Mouse (Mus musculus): ENCODE data around the gene C2.
A peak's percentile ranks its signal among the peaks of the same experiment; 100 is the strongest.

The C2 gene

GRCm38 (mm10) chr17:34879336-34879879, 18.7 kb downstream of the C2 start, which contains the start of gene Zbtb12:
Gene Zbtb12, plus strand, starts transcription at chr17:34879483.
- H3K36me3 ChIP-seq (ENCODE audit: control insufficient read depth, insufficient read depth, low read length, poor library complexity, severe bottlenecking): no peaks in the 10 kb centered on the region
- DNase-seq (ENCODE audit: low read depth, low spot score): peak; percentile 30
- H3K27me3 ChIP-seq (ENCODE audit: control insufficient read depth, insufficient read depth, low read length, poor library complexity, severe bottlenecking): no peaks in the 10 kb centered on the region

GRCm38 (mm10) chr17:34874321-34874720, 23.7 kb downstream of the C2 start:
- no peak for DNase-seq (ENCODE audit: low read depth, low spot score)
- Histone ChIP-seq H3K27me3 (ENCODE audit: control insufficient read depth, insufficient read depth, low read length, poor library complexity, severe bottlenecking) (no peaks in the 10 kb centered on the region), H3K36me3 (ENCODE audit: control insufficient read depth, insufficient read depth, low read length, poor library complexity, severe bottlenecking) (no peaks in the 10 kb centered on the region)

GRCm38 (mm10) chr17:34865981-34866380, 32.1 kb downstream of the C2 start:
- Histone ChIP-seq H3K27me3 (ENCODE audit: control insufficient read depth, insufficient read depth, low read length, poor library complexity, severe bottlenecking) (no peaks in the 10 kb centered on the region), H3K36me3 (ENCODE audit: control insufficient read depth, insufficient read depth, low read length, poor library complexity, severe bottlenecking) (no peaks in the 10 kb centered on the region)
- DNase-seq (ENCODE audit: low read depth, low spot score): no peak

- DNase-seq (ENCODE audit: low read depth, low spot score): no peak
- Histone ChIP-seq H3K27me3 (ENCODE audit: control insufficient read depth, insufficient read depth, low read length, poor library complexity, severe bottlenecking) (no peaks in the 10 kb centered on the region), H3K36me3 (ENCODE audit: control insufficient read depth, insufficient read depth, low read length, poor library complexity, severe bottlenecking) (no peaks in the 10 kb centered on the region)
Observed at GRCm38 (mm10) chr17:34862416-34863081, 35.5 kb downstream of the C2 start, which contains the start of gene Cfb. Gene Cfb, minus strand, starts transcription at chr17:34862518.

- no peaks in the 10 kb centered on the region for H3K36me3 ChIP-seq (ENCODE audit: control insufficient read depth, insufficient read depth, low read length, poor library complexity, severe bottlenecking)
- no peaks in the 10 kb centered on the region for H3K27me3 ChIP-seq (ENCODE audit: control insufficient read depth, insufficient read depth, low read length, poor library complexity, severe bottlenecking)
- no peak for DNase-seq (ENCODE audit: low read depth, low spot score)
Observed at GRCm38 (mm10) chr17:34861704-34862415, 36.2 kb downstream of the C2 start.

- Histone ChIP-seq H3K36me3 (ENCODE audit: control insufficient read depth, insufficient read depth, low read length, poor library complexity, severe bottlenecking) (no peaks in the 10 kb centered on the region), H3K27me3 (ENCODE audit: control insufficient read depth, insufficient read depth, low read length, poor library complexity, severe bottlenecking) (no peaks in the 10 kb centered on the region)
- no peak for DNase-seq (ENCODE audit: low read depth, low spot score)
Observed at GRCm38 (mm10) chr17:34860514-34860913, 37.6 kb downstream of the C2 start.

- no peaks in the 10 kb centered on the region for H3K27me3 ChIP-seq (ENCODE audit: control insufficient read depth, insufficient read depth, low read length, poor library complexity, severe bottlenecking)
- H3K36me3 ChIP-seq (ENCODE audit: control insufficient read depth, insufficient read depth, low read length, poor library complexity, severe bottlenecking): no peaks in the 10 kb centered on the region
- no peak for DNase-seq (ENCODE audit: low read depth, low spot score)
Observed at GRCm38 (mm10) chr17:34858670-34859069, 39.4 kb downstream of the C2 start.

- no peaks in the 10 kb centered on the region for H3K27me3 ChIP-seq (ENCODE audit: control insufficient read depth, insufficient read depth, low read length, poor library complexity, severe bottlenecking)
- DNase-seq (ENCODE audit: low read depth, low spot score): peak; percentile 76
- H3K36me3 ChIP-seq (ENCODE audit: control insufficient read depth, insufficient read depth, low read length, poor library complexity, severe bottlenecking): no peaks in the 10 kb centered on the region; the same call in 1 of the 2 replicates
Observed at GRCm38 (mm10) chr17:34855825-34856224, 42.2 kb downstream of the C2 start.

- H3K36me3 ChIP-seq (ENCODE audit: control insufficient read depth, insufficient read depth, low read length, poor library complexity, severe bottlenecking): no peaks in the 10 kb centered on the region; the same call in 1 of the 2 replicates
- DNase-seq (ENCODE audit: low read depth, low spot score): no peak
- no peaks in the 10 kb centered on the region for H3K27me3 ChIP-seq (ENCODE audit: control insufficient read depth, insufficient read depth, low read length, poor library complexity, severe bottlenecking)
Observed at GRCm38 (mm10) chr17:34854761-34855160, 43.3 kb downstream of the C2 start.

- H3K36me3 ChIP-seq (ENCODE audit: control insufficient read depth, insufficient read depth, low read length, poor library complexity, severe bottlenecking): no peaks in the 10 kb centered on the region; the same call in 1 of the 2 replicates
- no peak for DNase-seq (ENCODE audit: low read depth, low spot score)
- H3K27me3 ChIP-seq (ENCODE audit: control insufficient read depth, insufficient read depth, low read length, poor library complexity, severe bottlenecking): no peaks in the 10 kb centered on the region
Observed at GRCm38 (mm10) chr17:34853511-34853910, 44.6 kb downstream of the C2 start.

- no peaks in the 10 kb centered on the region for H3K27me3 ChIP-seq (ENCODE audit: control insufficient read depth, insufficient read depth, low read length, poor library complexity, severe bottlenecking)
- peaks cover 4% of the 10 kb centered on the region for H3K36me3 ChIP-seq (ENCODE audit: control insufficient read depth, insufficient read depth, low read length, poor library complexity, severe bottlenecking)
- no peak for DNase-seq (ENCODE audit: low read depth, low spot score)
Observed at GRCm38 (mm10) chr17:34850517-34851125, 47.4 kb downstream of the C2 start.

GRCm38 (mm10) chr17:34849722-34850516, 48.1 kb downstream of the C2 start, which contains the start of the genes Skiv2l and Nelfe:
Gene Skiv2l, minus strand, starts transcription at chr17:34850210.
Gene Nelfe, plus strand, starts transcription at chr17:34850391.
- Histone ChIP-seq H3K36me3 (ENCODE audit: control insufficient read depth, insufficient read depth, low read length, poor library complexity, severe bottlenecking) (peaks cover 4% of the 10 kb centered on the region), H3K27me3 (ENCODE audit: control insufficient read depth, insufficient read depth, low read length, poor library complexity, severe bottlenecking) (no peaks in the 10 kb centered on the region)
- DNase-seq (ENCODE audit: low read depth, low spot score): peak; percentile 98

- Histone ChIP-seq H3K27me3 (ENCODE audit: control insufficient read depth, insufficient read depth, low read length, poor library complexity, severe bottlenecking) (no peaks in the 10 kb centered on the region), H3K36me3 (ENCODE audit: control insufficient read depth, insufficient read depth, low read length, poor library complexity, severe bottlenecking) (peaks cover 4% of the 10 kb centered on the region; the same call in 1 of the 2 replicates)
- no peak for DNase-seq (ENCODE audit: low read depth, low spot score)
Observed at GRCm38 (mm10) chr17:34847615-34848014, 50.5 kb downstream of the C2 start.

- Histone ChIP-seq H3K27me3 (ENCODE audit: control insufficient read depth, insufficient read depth, low read length, poor library complexity, severe bottlenecking) (no peaks in the 10 kb centered on the region), H3K36me3 (ENCODE audit: control insufficient read depth, insufficient read depth, low read length, poor library complexity, severe bottlenecking) (peaks cover 4% of the 10 kb centered on the region; the same call in 1 of the 2 replicates)
- no peak for DNase-seq (ENCODE audit: low read depth, low spot score)
Observed at GRCm38 (mm10) chr17:34847192-34847591, 50.9 kb downstream of the C2 start.
